Mouse (Mus musculus) ES-Bruce4 (cell line): ENCODE results near the gene Mad2l2. TPM values are rescaled to one million over a fixed set of nuclear protein-coding genes. Genes with fewer than 3 reads are reported as not detected.

Experiments used
- H3K27ac ChIP-seq: 2 replicates; pipeline ENCODE4 v1.5.1; 2012; ENCODE audit warnings: low read length, inconsistent platforms; ENCODE audit not compliant: insufficient read depth
- H3K27me3 ChIP-seq: 2 replicates; pipeline ENCODE4 v1.6.1; 2012; ENCODE audit warnings: mild to moderate bottlenecking, low read length, inconsistent platforms; ENCODE audit not compliant: control insufficient read depth, poor library complexity, insufficient read depth, severe bottlenecking
- H3K36me3 ChIP-seq: 2 replicates; pipeline ENCODE4 v1.6.1; 2012; ENCODE audit warnings: inconsistent platforms, mild to moderate bottlenecking, low read length, moderate library complexity; ENCODE audit not compliant: control insufficient read depth, poor library complexity, insufficient read depth, severe bottlenecking
- H3K4me1 ChIP-seq: one replicate; pipeline ENCODE4 v1.8.1; 2011; ENCODE audit warnings: low read length; ENCODE audit not compliant: control insufficient read depth, insufficient read depth
- H3K4me3 ChIP-seq: 2 replicates; pipeline ENCODE4 v1.5.1; 2011; ENCODE audit warnings: low read depth, mild to moderate bottlenecking, low read length
- H3K9ac ChIP-seq: 2 replicates; pipeline ENCODE4 v1.6.1; 2012; ENCODE audit warnings: low read depth, mild to moderate bottlenecking, inconsistent platforms; ENCODE audit not compliant: poor library complexity, severe bottlenecking
- H3K9me3 ChIP-seq: replicated peaks from 2 replicates; pipeline ENCODE4 v1.6.1; 2012; ENCODE audit warnings: mild to moderate bottlenecking, low read length, inconsistent platforms; ENCODE audit not compliant: control insufficient read depth, poor library complexity, insufficient read depth, severe bottlenecking
- CTCF ChIP-seq: IDR thresholded peaks from one replicate; pipeline ENCODE4 v1.8.1; 2011; ENCODE audit warnings: low read depth, low read length
- EP300 ChIP-seq: IDR thresholded peaks from 2 replicates; pipeline ENCODE4 v1.6.1; 2011; ENCODE audit warnings: low read depth, low read length; ENCODE audit not compliant: insufficient read depth
- POLR2A ChIP-seq: IDR thresholded peaks from one replicate; pipeline ENCODE4 v1.8.1; 2011; ENCODE audit warnings: low read length; ENCODE audit not compliant: insufficient read depth
- polyA plus RNA-seq: library from polyadenylated mRNA; stranded (reverse); fragments of >200 nt; gene quantifications from 2 replicates; pipeline ENCODE4 v1.2.4, GENCODE M21; 2011; ENCODE audit warnings: low read depth; ENCODE audit not compliant: missing spikeins, insufficient read depth, insufficient read length

Gene Mad2l2
- polyA plus RNA-seq, 1 experiment = 45.9 TPM

DNA sequence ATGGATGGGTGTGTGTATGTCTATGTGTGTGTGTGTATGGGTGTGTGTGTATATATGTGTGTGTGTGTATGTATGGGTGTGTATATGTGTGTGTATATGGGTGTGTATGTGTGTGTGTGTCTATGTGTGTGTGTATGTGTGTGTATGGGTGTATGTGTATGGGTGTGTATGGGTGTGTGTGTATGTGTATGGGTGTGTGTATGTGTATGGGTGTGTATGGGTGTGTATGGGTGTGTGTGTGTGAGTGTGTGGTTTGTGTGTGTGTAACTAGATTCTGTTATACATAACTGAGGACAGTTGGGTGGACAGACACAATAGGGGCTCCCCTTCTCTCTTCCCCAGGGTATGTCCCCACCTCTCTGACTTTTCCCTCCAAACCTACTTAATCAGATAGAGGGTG lies 64.2 kb downstream of the Mad2l2 start:
- Histone ChIP-seq H3K9me3 (no peaks in the 10 kb centered on the region), H3K36me3 (no peaks in the 10 kb centered on the region), H3K27ac (no peak overlapping the region), H3K9ac (no peak overlapping the region), H3K4me1 (peaks cover 4% of the 10 kb centered on the region), H3K27me3 (no peaks in the 10 kb centered on the region), H3K4me3 (no peak overlapping the region)
- TF ChIP-seq POLR2A (no peak), CTCF (no peak), EP300 (no peak)

Other genes with a start within 250 kb of the Mad2l2 start
- 14.6 and 16.7 TPM in 2 replicates for gene Mfn2, start 225.7 kb upstream of the Mad2l2 start, polyA plus RNA-seq
- gene Plod1, start 193.6 kb upstream of the Mad2l2 start, polyA plus RNA-seq = 21.7 and 26.3 TPM in 2 replicates
- 23.1 and 23.3 TPM in 2 replicates for gene 2510039O18Rik, start 189.5 kb upstream of the Mad2l2 start, polyA plus RNA-seq
- gene Nppb, start 144.6 kb upstream of the Mad2l2 start, polyA plus RNA-seq = 0.87 and 2.1 TPM in 2 replicates
- not detected in 2 replicates for gene Nppa, start 129.7 kb upstream of the Mad2l2 start, polyA plus RNA-seq
- gene Clcn6, start 91.6 kb upstream of the Mad2l2 start, polyA plus RNA-seq = 13.7 and 16.7 TPM in 2 replicates
- gene Mthfr, start 91.3 kb upstream of the Mad2l2 start, polyA plus RNA-seq = 9.5 and 13.7 TPM in 2 replicates
- gene Agtrap, start 42.4 kb upstream of the Mad2l2 start, polyA plus RNA-seq = 48.2 and 60.6 TPM in 2 replicates
- 0.17 and 0.22 TPM in 2 replicates for gene Draxin, start 314 bp downstream of the Mad2l2 start, polyA plus RNA-seq
- 41.6 and 51.5 TPM in 2 replicates for gene Fbxo6, start 21.8 kb downstream of the Mad2l2 start, polyA plus RNA-seq
- 12.5 and 13.3 TPM in 2 replicates for gene Fbxo44, start 30.1 kb downstream of the Mad2l2 start, polyA plus RNA-seq
- gene Fbxo2, start 30.2 kb downstream of the Mad2l2 start, polyA plus RNA-seq = 6.0 and 6.9 TPM in 2 replicates
- 0.56 and 1.0 TPM in 2 replicates for gene Disp3, start 157.6 kb downstream of the Mad2l2 start, polyA plus RNA-seq